Mouse (Mus musculus) embryonic fibroblast, embryonic 13.5 days (primary cell): Measurements from ENCODE around the gene Ugt8a. TPM values are rescaled to one million over a fixed set of nuclear protein-coding genes. Genes with fewer than 3 reads are reported as not detected.

ENCODE experiments used
- H3K27ac ChIP-seq: 2 replicates; pipeline ENCODE4 v1.5.1; 2012; ENCODE audit warnings: low read length, control low read depth, inconsistent platforms; ENCODE audit not compliant: insufficient read depth
- H3K4me1 ChIP-seq: 2 replicates; pipeline ENCODE4 v1.6.1; 2011; ENCODE audit warnings: low read length; ENCODE audit not compliant: control insufficient read depth, insufficient read depth
- H3K4me3 ChIP-seq: 2 replicates; pipeline ENCODE4 v1.5.1; 2011; ENCODE audit warnings: mild to moderate bottlenecking, control low read depth, low read length; ENCODE audit not compliant: insufficient read depth
- CTCF ChIP-seq: IDR thresholded peaks from 2 replicates; pipeline ENCODE4 v1.5.1; 2011; ENCODE audit warnings: mild to moderate bottlenecking, control low read depth, low read length, moderate library complexity, borderline replicate concordance; ENCODE audit not compliant: insufficient read depth
- POLR2A ChIP-seq: IDR thresholded peaks from 2 replicates; pipeline ENCODE4 v1.6.1; 2011; ENCODE audit warnings: low read depth, mild to moderate bottlenecking, control low read depth, low read length, moderate library complexity
- polyA plus RNA-seq: library from polyadenylated mRNA; stranded (reverse); fragments of >200 nt; gene quantifications from 2 replicates; pipeline ENCODE4 v1.2.4, GENCODE M21; 2011; ENCODE audit warnings: low read depth; ENCODE audit not compliant: missing spikeins, insufficient read length

The Ugt8a gene
- polyA plus RNA-seq, 1 experiment, result not detected

DNA sequence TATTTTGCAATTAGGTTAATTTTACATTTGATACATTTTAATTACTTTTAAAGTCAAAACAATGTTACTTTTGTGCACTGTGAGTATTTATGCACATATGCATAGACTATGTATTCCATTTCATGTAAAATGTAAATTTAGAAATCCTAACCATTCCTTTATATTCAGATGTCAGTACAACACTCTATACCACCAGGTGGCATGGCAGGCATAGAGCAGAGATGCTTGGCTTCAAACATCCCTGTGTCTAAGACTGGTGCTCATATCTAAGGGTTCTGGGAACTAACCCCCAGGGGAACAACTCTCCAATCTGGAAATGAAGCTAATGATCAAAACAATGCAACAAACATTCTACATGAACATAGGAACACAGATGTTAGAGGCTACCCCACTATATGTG lies 56.6 kb downstream of the Ugt8a start:
- no peak for TF ChIP-seq POLR2A
- TF ChIP-seq CTCF, result no peak
- no peaks in the 10 kb centered on the region for H3K4me1 ChIP-seq
- no peak overlapping the region for H3K4me3 ChIP-seq
- H3K27ac ChIP-seq, result no peak overlapping the region

DNA sequence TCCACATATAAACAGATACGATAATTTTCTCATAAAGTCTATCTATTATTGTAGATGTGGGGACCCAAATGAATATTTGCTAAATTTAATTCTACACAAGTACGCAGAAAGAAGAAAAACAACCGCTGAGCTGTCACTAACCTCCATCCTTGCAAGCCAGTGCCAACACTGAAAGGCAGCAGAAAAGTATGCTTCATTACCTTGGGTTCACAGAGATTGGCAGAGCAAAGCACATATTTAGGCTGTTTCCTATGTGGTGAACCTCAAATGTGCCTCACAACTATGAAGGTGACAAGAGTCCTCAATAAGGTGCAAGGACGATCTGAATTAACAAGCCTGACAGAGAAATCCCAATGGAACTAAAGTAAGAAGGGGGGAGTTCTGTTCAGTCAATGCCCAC lies 64.0 kb downstream of the Ugt8a start:
- no peak for TF ChIP-seq POLR2A
- no peak for TF ChIP-seq CTCF
- Histone ChIP-seq H3K27ac (no peak overlapping the region), H3K4me1 (no peaks in the 10 kb centered on the region), H3K4me3 (no peak overlapping the region)

DNA sequence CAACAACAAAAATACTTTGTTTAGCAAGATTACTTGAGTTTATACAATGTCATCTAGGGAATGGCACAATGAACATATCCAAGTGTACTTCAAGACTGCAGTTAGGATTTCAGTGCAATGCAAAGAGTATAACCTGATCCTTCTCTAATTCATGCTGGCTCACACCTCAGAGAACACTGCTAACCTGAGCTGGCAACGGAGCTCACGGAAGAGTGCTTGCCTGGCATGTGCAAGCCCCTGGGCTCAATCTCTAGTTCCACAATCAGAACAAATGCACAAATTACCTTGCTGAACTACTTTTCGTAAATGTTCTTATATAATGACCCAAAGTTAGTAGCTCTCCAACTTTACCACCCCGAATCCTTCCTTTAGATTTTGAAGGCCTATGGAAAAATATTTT lies 68.5 kb downstream of the Ugt8a start:
- no peak overlapping the region for H3K27ac ChIP-seq
- no peaks in the 10 kb centered on the region for H3K4me1 ChIP-seq
- H3K4me3 ChIP-seq, result no peak overlapping the region
- TF ChIP-seq POLR2A (no peak), CTCF (no peak)

DNA sequence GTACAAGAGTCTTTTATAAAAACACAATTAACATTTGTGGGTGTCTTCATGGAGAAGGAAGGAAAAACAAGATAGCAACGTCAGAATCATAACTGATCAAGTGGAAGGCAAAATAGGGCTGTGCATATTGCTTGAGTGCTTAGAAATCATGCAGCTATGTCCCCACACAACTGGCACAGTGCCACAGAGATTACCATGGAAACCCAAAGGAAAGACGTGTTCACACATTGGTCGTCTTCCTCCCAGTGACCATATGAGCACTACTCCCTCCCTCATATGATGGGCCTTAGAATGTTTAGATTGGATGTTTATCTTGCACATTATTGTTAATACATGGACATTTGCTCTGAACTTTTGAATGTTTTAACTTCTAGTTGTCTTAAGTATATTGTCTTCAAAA lies 76.8 kb downstream of the Ugt8a start:
- H3K4me1 ChIP-seq, result no peaks in the 10 kb centered on the region
- H3K4me3 ChIP-seq, result no peak overlapping the region
- TF ChIP-seq CTCF (no peak), POLR2A (no peak)
- no peak overlapping the region for H3K27ac ChIP-seq

DNA sequence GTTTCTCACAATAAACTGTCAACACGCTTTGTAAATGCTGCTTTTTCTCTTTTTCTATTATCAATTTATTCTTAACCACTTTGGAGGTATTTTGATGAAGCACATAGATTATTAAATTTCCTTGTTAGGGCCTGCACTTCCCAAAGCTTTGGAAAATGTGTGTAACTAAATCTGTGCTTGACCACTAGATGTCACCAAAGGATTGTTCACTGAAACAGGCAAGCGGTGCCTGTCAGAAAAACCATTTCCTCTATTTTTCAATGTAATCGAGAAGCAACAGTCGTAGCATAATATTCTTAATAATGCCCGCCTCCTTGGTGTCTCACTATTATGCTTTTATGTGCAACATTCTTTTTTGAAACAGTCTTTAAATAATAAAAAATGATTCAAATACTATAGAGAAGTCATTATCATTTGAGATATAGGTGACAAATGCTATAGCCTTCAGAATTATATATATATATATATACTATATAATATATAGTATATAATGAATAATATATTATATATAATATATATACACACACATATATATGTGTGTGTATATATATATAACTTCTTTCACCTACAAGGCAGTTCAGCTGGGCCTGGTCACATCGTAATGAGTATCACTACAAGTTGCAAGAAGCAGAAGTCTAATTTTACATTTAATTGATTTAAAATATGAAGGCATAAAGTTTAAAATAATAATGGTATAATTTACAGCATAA lies 89.1 kb downstream of the Ugt8a start:
- no peak overlapping the region for H3K27ac ChIP-seq
- H3K4me1 ChIP-seq, result no peaks in the 10 kb centered on the region
- no peak for TF ChIP-seq POLR2A
- TF ChIP-seq CTCF, result no peak
- H3K4me3 ChIP-seq, result no peak overlapping the region

DNA sequence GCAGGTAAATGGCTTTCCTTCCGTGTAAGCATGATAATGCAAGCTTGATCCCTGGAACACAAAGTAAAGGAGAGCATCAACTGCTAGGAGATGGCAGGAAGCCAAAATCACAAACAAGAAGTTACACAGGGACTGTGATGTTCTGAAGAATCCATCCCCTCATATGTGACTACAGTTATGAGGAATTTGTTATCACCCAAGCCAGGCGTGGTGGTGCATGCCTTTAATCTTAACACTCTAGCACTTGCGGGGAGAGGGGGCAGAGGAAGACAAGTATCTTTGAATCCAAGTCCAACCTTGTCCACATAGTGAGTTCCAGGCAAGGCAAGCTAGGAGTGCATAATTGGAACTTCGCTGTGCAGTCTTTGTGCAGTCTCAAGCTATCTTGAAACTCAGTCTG lies 110.4 kb downstream of the Ugt8a start:
- Histone ChIP-seq H3K27ac (no peak overlapping the region), H3K4me3 (no peak overlapping the region), H3K4me1 (no peaks in the 10 kb centered on the region)
- TF ChIP-seq CTCF (no peak), POLR2A (no peak)

DNA sequence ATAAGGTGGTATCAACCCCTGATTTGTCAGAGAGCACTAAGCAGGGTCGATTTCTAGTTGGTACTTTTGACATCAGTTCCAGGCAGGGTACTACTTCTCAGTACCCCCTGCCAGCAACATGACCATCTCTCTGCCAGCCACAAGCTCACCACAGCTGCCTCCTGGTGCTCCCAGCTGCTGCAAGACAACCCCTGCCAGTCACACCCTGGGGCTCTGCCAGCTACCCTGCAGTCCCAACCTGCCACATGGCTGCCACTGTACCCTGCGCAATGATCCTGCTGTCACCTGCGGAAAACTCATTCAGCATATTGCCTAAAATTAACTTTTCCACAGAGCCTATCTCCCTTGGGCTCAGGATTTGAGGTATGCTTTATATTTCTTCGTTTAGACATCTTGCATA lies 111.2 kb downstream of the Ugt8a start:
- Histone ChIP-seq H3K4me1 (no peaks in the 10 kb centered on the region), H3K4me3 (no peak overlapping the region), H3K27ac (no peak overlapping the region)
- no peak for TF ChIP-seq POLR2A
- no peak for TF ChIP-seq CTCF

DNA sequence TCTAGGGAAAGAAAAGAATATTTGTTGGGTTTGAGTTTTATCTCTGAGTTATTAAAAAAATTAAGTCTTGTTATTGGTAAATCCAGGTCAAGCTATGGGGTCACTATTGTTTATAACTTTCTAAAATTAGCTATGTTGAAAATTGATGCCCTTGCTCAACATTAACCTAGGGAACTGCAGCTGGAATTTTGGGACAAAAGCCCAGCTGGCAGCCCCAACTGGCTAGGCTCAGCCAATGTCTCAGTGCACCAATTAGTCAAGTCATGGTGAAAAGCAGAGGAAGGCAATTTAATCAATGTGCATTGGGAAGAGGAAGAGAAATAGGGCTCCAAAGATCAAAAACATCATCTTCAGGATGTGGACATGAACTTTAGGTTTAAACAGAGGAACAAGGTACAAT lies 118.7 kb downstream of the Ugt8a start:
- H3K4me3 ChIP-seq, result no peak overlapping the region
- H3K27ac ChIP-seq, result no peak overlapping the region
- H3K4me1 ChIP-seq, result no peaks in the 10 kb centered on the region
- TF ChIP-seq CTCF (no peak), POLR2A (no peak)
